Mouse (Mus musculus): Measurements from ENCODE around the gene Prmt8. TPM values are rescaled to one million over a fixed set of nuclear protein-coding genes. Genes with fewer than 3 reads are reported as not detected.

Gene Prmt8
- polyA plus RNA-seq, 1 experiment from 2014 or later: not detected

DNA sequence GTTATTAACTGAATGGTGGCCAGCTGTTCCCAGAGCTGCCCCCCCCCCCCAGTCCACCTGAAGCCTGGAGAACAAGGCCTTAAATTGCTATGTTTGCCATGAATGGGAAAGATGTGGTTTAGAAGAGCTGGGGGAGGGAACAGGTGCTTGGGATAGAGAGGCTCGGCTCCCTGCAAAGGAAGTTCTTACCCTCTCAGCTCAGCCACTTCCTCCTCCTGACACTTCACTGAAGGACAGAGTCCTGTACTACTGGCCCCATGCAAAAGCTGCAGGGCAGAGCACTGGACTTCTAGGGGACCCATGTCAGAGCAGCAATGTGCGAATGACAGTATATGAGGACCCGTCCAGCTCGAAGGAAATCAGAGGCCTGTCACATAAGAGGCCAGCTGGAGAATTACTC lies 109.3 kb downstream of the Prmt8 start:
- Histone ChIP-seq H3K4me1 (ENCODE audit: control insufficient read depth, insufficient read depth, low read length) (no peaks in the 10 kb centered on the region), H3K9me3 (replicated peaks; ENCODE audit: control insufficient read depth, low read length) (no peaks in the 10 kb centered on the region), H3K4me2 (ENCODE audit: low read depth, low read length) (no peak overlapping the region), H3K27ac (ENCODE audit: low read length) (no peak overlapping the region), H3K9ac (ENCODE audit: low read length) (no peak overlapping the region), H3K36me3 (ENCODE audit: control insufficient read depth, insufficient read depth, low read length) (no peaks in the 10 kb centered on the region), H3K27me3 (ENCODE audit: control insufficient read depth, insufficient read depth, low read length) (no peaks in the 10 kb centered on the region), H3K4me3 (replicated peaks; ENCODE audit: low read length) (no peak overlapping the region)
- no peak for ATAC-seq (ENCODE audit: insufficient read depth, low FRiP score)
- WGBS: 81% methylated on average over 4 of the region's 4 CpGs

DNA sequence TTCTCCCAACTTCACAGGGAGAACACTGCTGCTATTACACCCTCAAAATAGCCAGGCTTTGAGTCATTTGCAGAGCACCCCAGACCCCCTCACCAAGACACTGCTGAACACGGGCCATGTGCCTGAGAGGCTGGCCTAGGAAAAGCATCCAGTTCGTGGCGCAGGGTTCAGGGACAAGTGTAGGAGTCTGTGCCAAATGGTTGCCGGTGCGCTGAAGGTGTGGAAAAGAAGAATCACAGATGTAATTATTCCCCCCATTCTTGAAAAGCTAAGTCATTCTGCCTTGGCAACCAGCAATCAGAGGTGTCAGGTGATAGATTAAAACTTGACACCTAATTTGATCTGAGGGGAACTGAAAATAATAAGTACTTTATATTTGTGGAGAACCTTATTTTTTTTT lies 109.8 kb downstream of the Prmt8 start:
- H3K4me1 ChIP-seq (ENCODE audit: control insufficient read depth, insufficient read depth, low read length): no peaks in the 10 kb centered on the region
- no peak overlapping the region for H3K4me2 ChIP-seq (ENCODE audit: low read depth, low read length)
- no peak overlapping the region for H3K4me3 ChIP-seq (replicated peaks; ENCODE audit: low read length)
- WGBS: 67% methylated on average over 5 of the region's 5 CpGs
- H3K9me3 ChIP-seq (replicated peaks; ENCODE audit: control insufficient read depth, low read length): no peaks in the 10 kb centered on the region
- H3K27me3 ChIP-seq (ENCODE audit: control insufficient read depth, insufficient read depth, low read length): no peaks in the 10 kb centered on the region
- no peak overlapping the region for H3K9ac ChIP-seq (ENCODE audit: low read length)
- ATAC-seq (ENCODE audit: insufficient read depth, low FRiP score): no peak
- no peak overlapping the region for H3K27ac ChIP-seq (ENCODE audit: low read length)
- H3K36me3 ChIP-seq (ENCODE audit: control insufficient read depth, insufficient read depth, low read length): no peaks in the 10 kb centered on the region

DNA sequence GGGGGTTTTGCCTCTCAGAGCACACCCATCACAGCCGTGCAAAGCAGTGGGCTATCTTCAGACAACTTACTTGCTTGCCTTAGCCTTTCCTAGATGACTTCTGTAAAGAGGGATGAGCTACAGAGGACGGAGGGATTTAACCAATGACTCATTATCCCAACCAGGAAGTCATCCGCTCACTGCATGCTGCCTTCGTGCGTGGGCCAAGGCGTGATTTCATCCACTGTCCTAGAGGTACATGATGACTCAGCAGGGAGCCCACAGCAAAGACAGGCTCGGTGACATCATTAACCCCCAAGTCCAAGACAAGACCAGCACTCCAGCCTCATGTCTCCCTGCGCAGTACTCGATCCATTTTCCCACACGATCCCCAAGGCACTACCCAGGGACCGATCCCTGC lies 112.1 kb downstream of the Prmt8 start:
- Histone ChIP-seq H3K4me3 (replicated peaks; ENCODE audit: low read length) (no peak overlapping the region), H3K27ac (ENCODE audit: low read length) (no peak overlapping the region), H3K9me3 (replicated peaks; ENCODE audit: control insufficient read depth, low read length) (peaks cover 8% of the 10 kb centered on the region), H3K4me1 (ENCODE audit: control insufficient read depth, insufficient read depth, low read length) (no peaks in the 10 kb centered on the region), H3K9ac (ENCODE audit: low read length) (no peak overlapping the region), H3K36me3 (ENCODE audit: control insufficient read depth, insufficient read depth, low read length) (0 out of 2 replicates have a peak, but pooled peaks cover 4% of the 10 kb centered on the region), H3K4me2 (ENCODE audit: low read depth, low read length) (no peak overlapping the region), H3K27me3 (ENCODE audit: control insufficient read depth, insufficient read depth, low read length) (no peaks in the 10 kb centered on the region)
- WGBS: 90% methylated on average over 11 of the region's 11 CpGs
- ATAC-seq (ENCODE audit: insufficient read depth, low FRiP score): no peak

DNA sequence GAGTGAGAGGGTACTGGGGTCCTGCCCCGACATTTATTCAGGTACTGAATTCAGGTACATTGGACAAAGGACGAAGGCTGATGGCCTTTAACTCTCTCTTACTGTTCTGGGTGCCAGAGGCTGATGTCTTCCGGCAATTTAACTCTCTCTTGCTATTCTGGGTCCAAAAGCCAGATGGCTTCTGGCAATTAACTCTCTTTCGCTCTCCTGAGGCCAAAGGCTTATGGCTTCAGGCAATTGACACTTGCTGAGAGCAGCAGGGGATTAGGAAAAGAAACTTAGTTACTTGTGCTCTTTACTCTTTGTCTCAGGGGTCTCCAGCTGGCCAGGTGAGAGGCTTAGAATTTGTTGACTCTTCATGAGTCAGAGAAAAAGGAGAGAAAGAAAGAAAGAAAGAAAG lies 113.3 kb downstream of the Prmt8 start:
- H3K9me3 ChIP-seq (replicated peaks; ENCODE audit: control insufficient read depth, low read length): peaks cover 8% of the 10 kb centered on the region
- H3K36me3 ChIP-seq (ENCODE audit: control insufficient read depth, insufficient read depth, low read length): 0 out of 2 replicates have a peak, but pooled peaks cover 4% of the 10 kb centered on the region
- H3K4me1 ChIP-seq (ENCODE audit: control insufficient read depth, insufficient read depth, low read length): no peaks in the 10 kb centered on the region
- no peak overlapping the region for H3K4me3 ChIP-seq (replicated peaks; ENCODE audit: low read length)
- H3K27ac ChIP-seq (ENCODE audit: low read length): no peak overlapping the region
- H3K9ac ChIP-seq (ENCODE audit: low read length): no peak overlapping the region
- H3K27me3 ChIP-seq (ENCODE audit: control insufficient read depth, insufficient read depth, low read length): no peaks in the 10 kb centered on the region
- WGBS: 37% methylated on average over 4 of the region's 4 CpGs
- no peak overlapping the region for H3K4me2 ChIP-seq (ENCODE audit: low read depth, low read length)
- ATAC-seq (ENCODE audit: insufficient read depth, low FRiP score): no peak

DNA sequence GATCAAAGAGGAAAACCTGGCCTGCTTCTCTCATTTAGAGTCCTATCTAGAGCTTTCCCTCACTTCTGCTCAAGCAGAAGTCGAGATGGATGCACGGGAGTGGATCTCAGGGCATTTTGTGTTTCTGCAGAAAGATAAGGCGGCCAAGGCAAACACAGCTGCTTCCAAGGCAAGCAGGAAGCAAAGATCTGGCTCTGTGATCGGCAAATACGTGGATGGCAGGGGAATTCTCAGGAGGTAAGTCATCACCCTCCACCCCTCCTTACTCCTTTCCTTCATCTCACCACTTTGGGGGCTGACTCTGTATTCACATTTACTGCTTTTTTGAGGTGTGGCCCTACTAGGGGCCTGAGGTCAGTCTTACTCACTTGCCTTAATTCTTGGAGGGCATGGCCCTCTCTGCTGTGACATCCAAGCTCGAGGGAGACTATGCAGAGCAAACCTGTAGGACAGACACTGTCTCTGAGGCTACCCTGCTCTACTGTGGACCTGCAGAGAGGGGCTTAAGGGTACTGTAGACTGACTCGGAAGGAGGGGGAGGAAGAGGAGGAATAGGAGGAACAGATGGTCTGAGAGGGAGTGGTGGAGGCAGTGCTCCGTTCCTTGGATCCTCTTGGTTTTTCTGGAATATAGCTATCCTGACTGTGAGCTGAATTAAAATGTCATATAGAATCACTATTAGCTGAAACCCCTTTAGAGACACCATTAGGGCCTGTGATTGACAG lies 128.0 kb downstream of the Prmt8 start:
- ATAC-seq (ENCODE audit: insufficient read depth, low FRiP score): 0 out of 2 replicates have a peak, but pooled peaks have one; percentile 34
- no peak overlapping the region for H3K9ac ChIP-seq (ENCODE audit: low read length)
- no peaks in the 10 kb centered on the region for H3K36me3 ChIP-seq (ENCODE audit: control insufficient read depth, insufficient read depth, low read length)
- no peaks in the 10 kb centered on the region for H3K9me3 ChIP-seq (replicated peaks; ENCODE audit: control insufficient read depth, low read length)
- H3K4me1 ChIP-seq (ENCODE audit: control insufficient read depth, insufficient read depth, low read length): peaks cover 6% of the 10 kb centered on the region
- WGBS: 43% methylated on average over 8 of the region's 8 CpGs
- no peak overlapping the region for H3K4me2 ChIP-seq (ENCODE audit: low read depth, low read length)
- no peak overlapping the region for H3K4me3 ChIP-seq (replicated peaks; ENCODE audit: low read length)
- no peaks in the 10 kb centered on the region for H3K27me3 ChIP-seq (ENCODE audit: control insufficient read depth, insufficient read depth, low read length)
- H3K27ac ChIP-seq (ENCODE audit: low read length): no peak overlapping the region

Small RNA genes lying within 50 kb of the gene (microRNA-seq; reads per million reads assigned to microRNA genes)
- gene Mir7233: not detected

Other genes starting within 250 kb of the Prmt8 start
- 3.1 and 3.7 TPM in 2 replicates for gene Cracr2a, start 208.1 kb downstream of the Prmt8 start, polyA plus RNA-seq (2015; fragmentation: Nextera tagmentation; extraction: Ambion mirVana)
- 4.1 and 5.5 TPM in 2 replicates for gene Tspan11, start 118.1 kb upstream of the Prmt8 start, polyA plus RNA-seq (2015; fragmentation: Nextera tagmentation; extraction: Ambion mirVana)

All from stomach, embryonic 16.5 days (tissue).